Mouse (Mus musculus): ENCODE results near the gene Entpd7.

Entpd7 gene

DNA sequence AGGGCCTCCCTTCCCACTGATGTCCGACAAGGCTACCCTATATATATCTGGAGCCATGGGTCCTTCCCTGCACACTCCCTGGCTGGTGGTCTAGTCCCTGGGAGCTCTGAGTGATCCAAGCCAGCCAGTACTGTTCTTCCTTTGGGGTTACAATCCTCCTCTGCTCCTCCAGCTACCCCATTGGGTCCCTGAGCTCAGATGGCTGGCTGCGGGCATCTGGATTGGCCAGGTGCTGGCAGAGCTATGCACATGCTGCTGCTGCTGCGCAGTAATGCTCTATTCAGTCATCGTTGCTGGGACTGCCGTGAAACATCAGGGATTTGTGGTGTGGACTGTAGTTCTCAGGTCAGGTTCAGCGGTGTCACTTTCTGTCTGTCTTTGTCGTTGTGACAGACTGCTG, 35.3 kb downstream of the Entpd7 start:
- no peak for DNase-seq

DNA sequence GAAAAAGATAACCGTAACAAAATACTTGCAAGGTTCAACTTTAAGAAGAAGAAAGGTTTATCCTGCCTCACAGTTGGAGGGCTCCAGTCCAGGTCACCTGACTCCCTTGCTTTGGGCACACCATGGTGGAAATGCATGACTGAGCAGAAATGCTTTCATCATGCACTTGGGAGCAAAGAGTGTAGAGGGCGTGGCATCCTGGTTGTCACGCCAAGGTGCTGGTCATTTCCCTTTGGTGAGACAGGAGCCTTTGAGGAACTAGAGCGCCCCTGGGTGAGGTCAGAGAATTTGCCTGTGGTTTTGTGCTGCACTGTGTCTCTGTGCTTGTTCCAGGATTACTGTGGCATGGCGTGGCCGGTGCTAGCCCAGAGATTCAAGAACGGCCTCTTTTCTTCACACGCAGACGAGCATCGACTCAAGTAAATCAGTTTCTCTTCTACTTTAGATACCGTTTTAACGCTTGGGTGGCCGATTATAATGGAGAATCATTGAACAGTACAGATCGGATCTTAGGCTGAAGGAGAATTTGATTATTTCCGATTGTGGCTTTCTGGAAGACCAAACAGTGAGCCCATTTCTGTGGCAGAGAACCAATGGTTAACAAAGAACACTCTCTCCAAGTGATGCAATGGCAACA, 37.2 kb downstream of the Entpd7 start:
- no peak for DNase-seq

DNA sequence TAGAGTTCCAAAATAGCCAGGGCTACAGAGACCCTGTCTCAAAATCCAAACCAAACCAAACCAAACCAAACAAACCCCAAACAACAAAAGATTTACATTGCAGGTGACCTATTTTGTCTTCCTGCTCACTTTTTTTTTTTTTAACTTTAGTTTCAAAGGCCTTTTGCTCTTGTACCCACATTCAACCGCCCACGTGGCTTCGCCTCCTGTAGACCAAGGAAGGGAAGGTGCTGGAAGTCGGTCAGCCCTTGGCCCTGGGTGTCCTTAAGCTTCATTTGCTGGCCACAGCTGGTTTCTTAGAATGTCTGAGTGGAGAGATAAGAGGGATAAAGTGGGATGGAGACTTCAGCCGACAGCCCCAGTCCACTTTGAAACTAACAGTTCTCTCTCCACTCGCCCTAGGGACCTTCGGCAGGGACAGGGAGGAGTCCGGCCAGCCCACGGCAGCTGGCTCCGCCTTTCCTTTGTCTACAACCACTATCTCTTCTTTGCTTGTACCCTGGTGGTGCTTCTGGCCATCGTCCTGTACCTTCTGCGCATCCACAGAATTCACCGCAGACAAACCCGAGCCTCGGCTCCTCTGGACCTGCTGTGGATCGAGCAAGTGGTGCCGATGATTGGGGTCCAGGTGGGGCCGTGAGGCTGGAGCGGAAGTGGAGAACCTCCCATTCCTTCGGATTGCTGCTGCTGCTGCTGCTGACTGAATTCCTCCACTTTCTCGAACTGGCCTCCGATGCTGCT, 40.0 kb downstream of the Entpd7 start:
- DNase-seq: no peak

DNA sequence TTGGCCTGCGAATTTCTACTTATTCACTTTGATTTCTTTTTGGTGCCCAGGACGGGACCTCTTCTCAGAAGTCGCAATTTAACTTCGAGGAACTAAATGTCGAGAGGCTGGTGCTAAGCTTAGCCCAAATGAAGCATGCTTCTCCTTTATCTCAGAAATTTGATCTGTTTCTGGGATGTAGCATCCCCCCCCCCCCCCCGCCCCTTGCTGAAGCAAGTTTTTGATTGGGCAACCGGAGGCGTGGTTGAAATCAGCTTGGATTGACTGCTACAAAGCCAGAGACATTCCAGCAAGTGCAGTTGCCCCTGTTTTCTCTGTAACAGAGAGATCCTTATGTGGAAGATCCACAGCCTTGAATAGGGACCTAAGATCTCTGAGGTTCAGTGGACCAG, 40.6 kb downstream of the Entpd7 start:
- DNase-seq: no peak

DNA sequence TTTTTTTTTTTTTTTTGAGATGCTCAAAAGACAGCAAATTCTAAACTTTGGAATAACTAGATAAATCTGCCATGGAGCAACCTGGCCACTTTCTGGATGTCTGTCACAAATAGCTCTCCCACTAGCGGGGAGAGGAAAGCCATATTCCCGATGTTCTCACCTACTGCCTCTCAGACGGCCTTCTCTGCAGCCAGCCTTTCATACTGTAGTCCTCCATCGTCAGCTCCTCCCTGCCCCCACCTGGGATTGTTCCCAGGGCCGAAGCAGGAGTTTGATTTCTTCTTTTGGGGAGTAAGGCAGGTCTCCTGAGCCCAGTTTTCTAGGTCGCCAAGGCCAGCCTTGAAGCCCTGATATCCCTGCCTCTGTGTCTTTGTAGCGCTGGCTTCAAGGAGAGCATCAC, 41.7 kb downstream of the Entpd7 start:
- DNase-seq: no peak

DNA sequence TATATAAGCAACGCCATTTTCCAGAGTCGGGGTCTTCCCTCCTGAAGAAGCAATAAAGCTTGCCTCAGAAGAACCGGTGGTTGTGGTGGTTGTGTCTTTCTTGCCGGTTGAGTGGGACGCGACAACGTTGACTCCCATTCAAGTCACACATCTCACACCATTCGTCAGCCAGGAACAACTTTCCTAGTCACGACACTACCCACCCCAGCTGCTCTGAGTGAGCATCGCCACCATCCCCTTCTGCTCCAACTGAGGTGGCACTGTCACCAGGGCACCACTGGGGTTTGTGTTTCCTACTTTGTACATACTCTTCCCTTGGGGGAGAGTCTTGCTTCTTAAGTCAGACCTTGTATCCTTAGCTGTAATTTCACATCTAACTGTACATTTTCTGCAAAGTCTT, 48.9 kb downstream of the Entpd7 start:
- no peak for DNase-seq

DNA sequence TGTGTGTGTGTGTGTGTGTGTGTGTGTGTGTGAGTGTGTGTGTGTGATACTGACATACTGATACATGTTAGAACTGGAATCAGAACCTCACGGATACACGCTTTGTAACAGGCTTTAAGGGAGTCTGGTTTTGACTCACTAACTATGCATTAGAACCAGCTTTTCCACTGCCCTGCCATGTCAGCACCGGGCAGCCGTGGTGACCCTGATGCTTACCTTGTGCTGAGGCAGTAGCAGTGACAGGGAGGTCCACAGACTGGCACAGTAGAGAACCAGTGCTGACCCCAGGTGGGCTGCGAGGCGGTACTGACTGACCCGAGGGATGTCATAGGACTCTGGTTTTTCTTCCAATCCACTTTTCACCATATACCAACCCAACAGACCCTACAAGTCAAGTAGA, 53.9 kb downstream of the Entpd7 start:
- DNase-seq: no peak

DNA sequence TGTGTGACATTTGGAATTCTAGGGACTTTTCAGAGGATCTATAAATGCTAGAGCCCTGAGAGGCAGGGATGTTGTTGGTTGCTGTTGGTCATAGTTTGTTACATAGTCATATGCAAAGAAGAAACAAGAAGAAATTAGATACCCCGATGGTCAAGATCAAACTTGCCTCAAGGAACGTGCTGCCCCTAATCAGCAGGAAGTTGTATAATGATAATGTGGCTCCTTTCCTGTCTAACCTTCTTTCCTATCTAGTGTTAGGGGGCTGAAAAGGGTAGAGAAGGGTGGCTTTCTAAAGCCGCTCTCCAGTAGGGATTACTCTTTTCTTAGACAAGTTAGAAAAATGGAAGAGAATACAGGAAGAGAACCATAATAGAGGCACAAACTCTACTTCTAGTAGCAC, 56.3 kb downstream of the Entpd7 start:
- no peak for DNase-seq

DNA sequence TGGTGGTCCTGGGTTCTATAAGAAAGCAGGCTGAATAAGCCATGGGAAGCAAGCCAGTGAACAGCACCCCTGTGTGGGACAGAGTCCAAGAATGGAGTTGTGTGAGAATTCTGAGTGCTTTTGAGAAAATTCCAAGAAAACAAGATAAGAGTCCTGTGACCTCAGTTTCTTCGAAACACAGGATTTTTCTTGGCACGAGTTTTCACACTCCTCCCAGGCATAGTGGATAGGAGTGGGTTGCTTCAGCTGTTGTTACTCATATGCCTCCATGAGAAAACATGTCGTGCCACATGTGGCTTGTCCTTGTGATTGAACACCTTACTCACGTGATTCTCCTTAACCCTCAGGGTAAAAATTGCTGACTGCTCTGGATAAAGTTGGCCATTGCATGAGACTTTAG, 58.4 kb downstream of the Entpd7 start:
- DNase-seq: no peak

DNA sequence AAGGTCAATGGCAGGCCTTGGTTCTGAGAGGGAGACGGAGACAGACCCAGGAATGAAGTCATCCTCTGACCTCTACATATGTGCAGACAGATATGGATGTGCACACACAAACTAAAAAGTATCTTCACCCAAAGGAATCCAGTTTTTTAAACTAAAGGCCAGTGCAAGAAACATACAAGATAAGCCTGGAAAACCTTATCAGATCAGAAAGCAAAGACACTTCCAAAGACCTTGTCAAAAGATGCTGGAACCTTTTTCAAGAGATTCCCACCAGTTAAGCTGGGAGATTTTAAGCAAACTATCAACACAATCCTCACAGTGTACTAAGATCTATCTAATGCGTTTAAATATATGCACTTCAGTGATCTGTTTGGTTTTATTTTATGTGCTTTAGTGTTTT, 60.5 kb downstream of the Entpd7 start:
- DNase-seq: no peak

DNA sequence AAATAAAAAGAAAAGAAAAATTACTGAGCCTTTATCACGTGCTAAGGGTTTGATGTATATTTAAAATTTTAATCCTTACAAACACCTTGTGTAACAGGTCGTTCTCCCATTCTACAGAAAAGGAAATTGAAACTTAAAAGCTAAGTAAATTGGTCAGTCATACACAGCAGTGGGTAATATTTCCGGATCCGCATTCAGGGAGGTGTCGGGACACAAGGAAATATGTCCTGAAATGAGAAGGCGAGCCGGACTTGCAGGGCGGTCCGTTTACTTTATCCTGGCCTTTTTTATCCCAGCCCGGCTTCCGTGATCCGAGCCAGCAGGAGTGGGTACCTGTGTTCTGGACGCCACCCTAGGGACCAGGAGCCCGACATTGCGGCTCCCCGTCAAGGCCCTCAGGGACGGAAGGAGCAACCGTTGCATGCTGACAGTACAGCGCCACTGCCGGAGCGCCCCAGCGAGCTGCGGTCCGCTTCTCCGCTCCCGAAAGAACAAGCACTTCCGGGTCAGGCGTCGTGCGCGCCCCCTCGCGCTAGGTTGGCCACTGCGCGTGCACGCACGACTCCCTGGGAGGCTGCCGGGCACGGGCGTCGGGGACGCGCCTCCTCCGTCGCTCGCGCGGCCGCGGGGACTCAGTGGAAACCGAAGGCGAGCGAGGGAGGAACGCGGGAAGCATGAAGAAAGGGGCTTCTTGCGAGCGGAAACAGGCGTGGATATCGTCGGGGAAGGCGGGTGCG, 63.2 kb downstream of the Entpd7 start, which contains the start of the genes Cutc and Cox15:
TSS of gene Cutc (plus strand) at position 508 of the 737 bp plus-strand sequence.
TSS of gene Cox15 (minus strand) at position 512 of the 737 bp plus-strand sequence.
- peak; percentile 98 for DNase-seq

DNA sequence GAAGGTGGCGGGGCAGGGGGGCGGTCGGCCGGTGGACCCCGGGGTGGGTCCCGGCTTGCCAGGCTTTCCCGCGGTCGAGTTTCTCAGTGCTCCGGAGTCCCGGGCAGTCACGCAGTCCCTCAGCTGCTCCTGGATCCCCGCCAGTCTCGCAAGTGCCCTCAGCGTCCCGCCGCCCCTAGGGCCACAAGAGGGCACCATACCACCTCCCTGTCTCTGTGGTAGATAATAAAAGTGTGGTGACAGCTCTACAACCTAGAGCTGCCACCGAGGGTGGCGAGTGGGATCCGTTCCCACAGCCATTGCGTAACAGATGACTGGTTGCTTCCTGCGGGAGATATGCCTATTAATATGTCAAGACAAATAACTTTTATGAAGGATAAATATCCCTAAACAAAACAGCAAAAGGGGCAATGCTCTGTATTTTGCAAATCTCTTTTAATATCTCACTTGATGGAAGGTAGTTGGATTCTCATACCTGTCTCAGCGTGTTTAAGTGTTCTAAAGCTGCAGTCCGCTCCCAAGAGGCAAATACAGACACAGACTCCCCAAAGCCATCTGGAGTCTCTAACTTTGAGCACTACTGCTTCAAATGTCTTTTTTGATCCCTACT, 63.9 kb downstream of the Entpd7 start:
- DNase-seq: peak; percentile 85

DNA sequence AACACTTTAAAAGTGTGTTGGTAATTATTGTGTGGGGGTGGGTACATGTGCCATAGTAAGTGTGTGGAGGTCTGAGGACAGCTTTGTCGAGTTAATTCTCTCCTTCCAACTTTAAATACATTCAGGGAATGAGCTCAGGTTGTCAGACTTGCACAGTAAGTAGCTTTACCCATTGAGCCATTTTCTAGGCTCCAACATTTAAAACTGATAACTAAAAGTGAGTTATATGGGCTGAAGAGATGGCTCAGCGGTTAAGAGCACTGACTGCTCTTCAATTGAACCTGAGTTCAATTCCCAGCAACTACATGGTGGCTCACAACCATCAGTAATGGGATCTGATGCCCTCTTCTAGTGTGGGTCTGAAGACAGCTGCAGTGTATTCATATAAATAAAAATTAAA, 64.8 kb downstream of the Entpd7 start:
- DNase-seq: no peak

DNA sequence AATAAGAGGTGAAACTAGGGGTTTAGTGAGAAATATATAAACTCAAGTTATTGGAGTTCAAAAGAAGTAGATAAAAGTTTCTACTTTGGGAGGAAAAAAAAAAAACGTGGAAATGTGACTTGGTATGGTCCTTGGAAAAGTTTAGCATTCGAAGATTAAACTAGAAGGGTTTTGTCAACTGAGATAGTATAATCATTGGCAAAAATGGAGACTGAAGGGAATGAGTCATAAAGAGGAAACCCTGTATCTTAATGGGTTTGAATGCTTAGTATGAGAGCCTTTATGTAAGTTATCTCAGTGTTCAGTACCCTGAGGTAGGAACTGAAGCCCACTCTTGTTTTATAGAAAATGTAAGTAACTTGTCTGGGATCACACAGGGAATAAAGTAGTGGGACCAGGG, 65.4 kb downstream of the Entpd7 start:
- DNase-seq: no peak

DNA sequence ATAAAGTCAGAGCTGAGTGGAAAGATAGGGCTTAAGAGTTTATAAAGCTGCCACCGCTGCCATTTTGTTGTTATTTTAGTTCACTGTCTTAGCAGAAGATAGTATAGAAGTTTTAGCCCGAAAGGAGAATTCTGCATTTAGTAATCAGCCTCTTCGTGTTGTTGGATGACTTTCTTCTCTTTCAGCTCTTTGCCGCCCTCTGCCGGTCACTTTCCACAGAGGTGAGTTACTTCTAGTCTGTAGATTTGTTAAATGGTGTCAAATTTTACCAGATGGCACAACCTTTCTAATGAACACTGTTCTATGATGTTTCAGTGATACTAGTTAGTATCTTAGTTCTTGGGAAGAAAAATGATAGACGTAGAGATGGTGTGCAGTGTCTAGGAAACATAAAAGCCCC, 71.0 kb downstream of the Entpd7 start:
- no peak for DNase-seq

DNA sequence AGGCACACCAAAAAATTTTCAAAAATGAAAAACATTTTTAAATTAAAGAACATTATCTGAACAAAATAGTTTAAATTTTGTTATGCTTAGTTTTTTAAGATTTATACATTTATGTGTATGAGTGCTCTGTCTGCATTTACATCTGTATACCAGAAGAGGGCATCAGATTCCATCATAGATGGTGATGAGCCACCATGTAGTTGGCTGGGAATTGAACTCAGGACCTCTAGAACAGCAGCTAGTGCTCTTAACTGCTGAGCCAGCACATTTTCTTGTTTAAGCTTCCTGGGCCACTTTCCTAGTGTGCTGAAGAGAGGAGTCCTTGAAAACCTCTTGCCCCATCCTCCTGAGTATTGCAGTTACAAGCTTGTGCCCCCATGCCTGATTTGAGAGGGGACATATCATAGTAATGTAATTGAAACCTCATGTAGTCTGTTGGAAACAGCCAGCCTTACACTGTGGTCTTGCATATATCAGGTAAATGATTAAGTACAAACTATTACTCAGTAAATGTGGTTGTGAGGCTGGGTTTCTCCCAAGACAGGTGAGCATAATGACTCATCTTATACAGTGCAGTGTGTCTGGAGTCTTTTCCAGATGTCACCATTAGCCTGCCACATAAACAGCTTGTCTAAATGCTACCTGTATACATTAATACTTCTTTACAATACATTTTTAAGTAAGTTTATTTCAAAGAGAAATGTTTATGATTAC, 72.2 kb downstream of the Entpd7 start:
- DNase-seq: no peak

DNA sequence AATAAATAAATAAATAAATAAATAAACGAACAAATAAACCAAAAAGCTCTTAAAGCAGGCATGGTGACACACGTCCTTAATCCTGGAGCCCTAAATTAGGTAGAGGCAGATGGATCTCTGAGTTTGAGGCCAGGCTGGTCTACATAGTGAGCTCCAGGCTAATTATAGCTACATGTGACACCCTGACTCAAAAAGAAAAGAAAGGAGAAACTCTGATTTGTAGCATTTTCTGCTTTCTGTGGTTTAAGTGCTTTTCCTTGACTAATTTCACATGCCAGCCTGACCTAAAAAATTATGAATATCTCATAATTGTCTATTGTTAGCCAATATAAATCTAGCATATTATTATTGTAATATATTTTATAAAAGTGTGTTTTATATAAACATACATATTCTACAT, 72.9 kb downstream of the Entpd7 start:
- DNase-seq: no peak

DNA sequence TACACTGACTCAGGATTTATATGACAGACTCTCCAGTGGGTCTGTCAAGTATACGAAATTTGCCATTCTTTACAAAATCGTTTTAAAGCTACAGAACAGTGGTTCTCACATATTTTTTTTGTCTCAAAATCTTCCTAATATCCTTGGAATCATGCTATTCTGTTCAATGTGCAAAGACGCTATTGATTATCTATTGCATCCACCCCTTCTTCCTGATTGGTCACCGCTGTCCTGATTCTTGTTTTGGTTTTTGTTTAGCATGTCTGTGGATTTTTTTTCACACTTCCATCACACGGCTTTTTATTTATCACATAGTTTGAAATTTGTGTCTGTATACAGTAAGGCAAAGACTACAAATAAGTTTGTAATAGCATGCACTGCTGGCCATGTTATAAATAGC, 77.0 kb downstream of the Entpd7 start:
- no peak for DNase-seq

DNA sequence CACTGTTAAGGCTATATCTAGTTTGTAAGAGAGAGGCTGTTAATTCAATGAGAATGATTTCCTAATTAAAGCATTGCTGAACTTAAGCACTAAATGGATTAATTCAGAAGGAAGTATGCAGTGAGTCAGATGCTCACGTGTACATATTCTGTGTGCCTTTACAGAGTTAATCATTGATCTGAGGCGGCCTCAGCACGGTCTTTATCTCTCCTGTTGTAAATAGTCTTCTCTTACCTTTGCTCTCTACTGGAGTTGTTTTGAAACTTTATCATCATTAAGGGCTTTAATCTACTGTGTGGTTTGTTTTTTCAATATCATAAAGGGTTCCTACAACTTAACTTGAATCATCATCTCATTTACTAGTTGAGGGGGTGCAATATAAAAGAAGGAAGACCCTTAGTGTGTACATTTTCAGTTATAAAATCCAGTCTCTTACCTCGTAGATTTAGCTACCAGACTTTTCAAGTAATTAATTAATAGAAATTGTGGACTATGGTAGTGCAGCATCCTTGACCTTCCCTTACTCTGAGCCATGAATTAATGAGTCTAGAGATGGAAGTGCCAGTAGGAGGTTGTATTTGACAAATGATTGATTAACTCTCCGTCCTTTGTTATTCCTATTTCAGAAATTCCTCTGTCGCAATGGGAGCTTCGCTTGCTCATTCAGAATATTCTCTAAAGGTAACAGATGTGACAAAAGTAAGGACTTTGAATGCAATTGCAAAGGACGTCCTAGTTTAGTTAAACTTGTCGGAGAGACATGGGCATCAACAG, 78.3 kb downstream of the Entpd7 start:
- no peak for DNase-seq

DNA sequence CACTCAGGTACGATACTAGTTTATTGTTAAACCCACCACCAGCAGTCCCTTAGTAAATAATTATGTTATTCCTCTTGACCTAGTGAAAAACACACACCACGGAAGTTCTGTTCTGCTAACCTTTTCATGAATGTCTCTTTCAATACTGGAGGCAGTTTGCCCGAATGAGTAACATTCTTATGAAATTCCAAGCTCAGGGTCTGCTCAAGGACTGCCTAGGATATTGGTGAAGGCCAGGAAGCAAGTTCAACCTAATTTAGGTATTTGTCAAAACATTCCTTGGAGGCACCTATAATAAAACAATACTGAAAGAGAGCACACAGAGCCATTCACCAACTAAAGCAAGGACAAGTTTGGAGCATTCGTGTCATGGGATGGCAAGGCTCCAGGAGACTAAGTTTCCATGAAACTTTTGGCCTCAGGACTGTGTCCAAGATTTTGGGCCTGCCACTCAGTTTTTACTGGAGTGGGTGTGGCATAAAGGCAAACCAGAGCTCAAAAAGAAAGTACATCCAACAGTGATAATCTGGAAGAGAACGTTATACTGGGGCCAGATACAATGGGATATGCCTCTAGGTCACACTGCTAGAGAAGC, 80.0 kb downstream of the Entpd7 start:
- no peak for DNase-seq

DNA sequence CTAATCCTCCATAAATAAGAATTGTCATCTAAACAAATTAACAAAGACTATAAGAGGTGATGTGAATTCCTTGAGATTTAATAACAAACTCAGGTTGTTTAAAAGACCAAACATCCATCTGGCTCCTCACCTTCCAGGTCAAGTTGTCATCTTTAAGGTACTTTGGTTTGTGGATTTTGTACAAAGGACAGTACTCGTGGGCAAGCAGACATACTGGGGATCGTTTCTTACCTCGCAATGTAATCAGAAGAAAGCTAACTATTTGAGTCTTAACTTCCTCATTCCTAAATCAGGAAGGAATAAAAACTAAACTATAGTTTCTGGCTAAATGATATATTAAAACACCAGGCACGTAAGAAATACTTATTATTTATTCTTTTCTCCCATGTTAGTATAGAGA, 81.1 kb downstream of the Entpd7 start:
- no peak for DNase-seq

DNA sequence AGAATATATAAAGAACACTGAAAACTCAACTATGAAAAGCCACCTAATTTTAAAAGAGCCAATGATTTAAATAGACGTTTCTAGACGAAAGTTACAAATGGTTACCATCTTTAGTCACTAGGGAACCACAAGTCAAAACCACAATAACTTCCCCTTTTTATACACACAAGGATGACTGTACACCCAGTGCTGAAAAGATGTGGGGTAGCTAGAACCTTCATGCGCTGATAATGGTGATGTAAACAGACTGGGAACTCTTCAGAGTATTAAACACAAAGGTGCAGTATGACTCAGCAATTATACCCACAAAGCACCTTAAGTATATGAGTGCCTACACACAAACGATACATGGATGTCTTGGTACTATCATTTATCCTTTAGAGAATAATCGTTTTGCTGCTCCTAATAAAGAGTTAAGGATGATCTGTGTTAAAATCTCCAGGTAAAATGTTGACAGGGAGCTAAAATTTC, 82.1 kb downstream of the Entpd7 start:
- DNase-seq: no peak

Data from right cerebral cortex, postnatal 25 days (tissue).